Mouse (Mus musculus) midbrain, embryonic 15.5 days (tissue): ENCODE measurements around the gene Setd1b. TPM values are rescaled to one million over a fixed set of nuclear protein-coding genes. Genes with fewer than 3 reads are reported as not detected.

ENCODE experiments used
- ATAC-seq: fragments of 200-750 bp; cut with Nextera tagmentation; replicated peaks from 2 replicates; pipeline ENCODE4 v1.8.0; 2017; ENCODE audit warnings: moderate TSS enrichment
- H3K27ac ChIP-seq: fragments of 300-500 bp; sonication (generic); 2 replicates; pipeline ENCODE4 v1.5.1; 2015; ENCODE audit warnings: mild to moderate bottlenecking, inconsistent platforms
- H3K27me3 ChIP-seq: fragments of 300-500 bp; sonication (generic); replicated peaks from 2 replicates; pipeline ENCODE4 v1.6.1; 2015; ENCODE audit warnings: inconsistent platforms
- H3K36me3 ChIP-seq: fragments of 300-500 bp; sonication (generic); replicated peaks from 2 replicates; pipeline ENCODE4 v1.6.1; 2015; ENCODE audit warnings: inconsistent platforms
- H3K4me1 ChIP-seq: fragments of 300-500 bp; sonication (generic); 2 replicates; pipeline ENCODE4 v1.6.1; 2015; ENCODE audit warnings: inconsistent platforms
- H3K4me2 ChIP-seq: fragments of 300-500 bp; sonication (generic); 2 replicates; pipeline ENCODE4 v1.6.1; 2015; ENCODE audit warnings: inconsistent platforms, mild to moderate bottlenecking, moderate library complexity
- H3K4me3 ChIP-seq: fragments of 300-500 bp; sonication (generic); 2 replicates; pipeline ENCODE4 v1.5.1; 2015; ENCODE audit warnings: mild to moderate bottlenecking, inconsistent platforms
- H3K9ac ChIP-seq: fragments of 300-500 bp; sonication (generic); 2 replicates; pipeline ENCODE4 v1.6.1; 2015; ENCODE audit warnings: mild to moderate bottlenecking, inconsistent platforms
- H3K9me3 ChIP-seq: fragments of 300-500 bp; sonication (generic); 2 replicates; pipeline ENCODE4 v1.6.1; 2016; ENCODE audit warnings: inconsistent platforms
- WGBS: fragments of 180-500 bp; shearing (Covaris S2); methylation state at CpG from one replicate; pipeline ENCODE4 v1.1.7; 2015; ENCODE audit warnings: mixed read lengths; 5-methylcytosine and 5-hydroxymethylcytosine counted together
- polyA plus RNA-seq: library from polyadenylated mRNA; unstranded; fragments of >200 nt; fragmentation: Nextera tagmentation; extraction: Ambion mirVana; gene quantifications from 2 replicates; pipeline ENCODE4 v1.2.1, GENCODE M21; 2015

Setd1b gene
- polyA plus RNA-seq, 1 experiment from 2014 or later = 12.2 TPM

- Histone ChIP-seq H3K4me2 (no peak overlapping the region), H3K27ac (no peak overlapping the region), H3K9ac (no peak overlapping the region), H3K4me3 (no peak overlapping the region), H3K4me1 (no peaks in the 10 kb centered on the region), H3K9me3 (no peaks in the 10 kb centered on the region), H3K36me3 (peaks cover 71% of the 10 kb centered on the region), H3K27me3 (no peaks in the 10 kb centered on the region)
- WGBS = 93% methylated on average over 15 of the region's 15 CpGs
- no peak for ATAC-seq
Observed at GRCm38 (mm10) chr5:123159866-123160265, 17.9 kb downstream of the Setd1b start.

GRCm38 (mm10) chr5:123160341-123160740 lies 18.3 kb downstream of the Setd1b start:
- Histone ChIP-seq H3K9me3 (no peaks in the 10 kb centered on the region), H3K27me3 (no peaks in the 10 kb centered on the region), H3K27ac (no peak overlapping the region), H3K9ac (no peak overlapping the region), H3K4me2 (no peak overlapping the region), H3K4me1 (no peaks in the 10 kb centered on the region), H3K36me3 (peaks cover 71% of the 10 kb centered on the region), H3K4me3 (no peak overlapping the region)
- ATAC-seq = no peak
- 92% methylated on average over 15 of the region's 15 CpGs for WGBS

DNA sequence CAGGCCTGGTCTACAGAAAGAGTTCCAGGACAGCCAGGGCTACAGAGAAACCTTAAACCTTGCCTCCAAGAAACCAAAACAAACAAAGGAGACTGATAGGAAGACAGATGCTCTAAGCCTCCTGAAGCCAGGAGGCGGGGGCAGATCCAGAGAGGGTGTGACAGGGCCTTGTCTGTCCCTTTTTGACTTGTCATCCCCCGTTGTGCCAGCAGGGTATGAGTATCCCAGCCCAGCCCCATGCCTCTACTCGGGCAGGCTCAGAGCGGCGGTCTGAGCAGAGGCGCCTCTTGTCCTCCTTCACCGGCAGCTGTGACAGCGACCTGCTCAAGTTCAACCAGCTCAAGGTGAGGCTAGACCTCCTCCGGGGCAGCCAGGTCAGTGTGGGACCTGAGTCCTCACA lies 20.9 kb downstream of the Setd1b start:
- Histone ChIP-seq H3K9ac (no peak overlapping the region), H3K4me1 (no peaks in the 10 kb centered on the region), H3K9me3 (no peaks in the 10 kb centered on the region), H3K27me3 (no peaks in the 10 kb centered on the region), H3K4me2 (no peak overlapping the region), H3K36me3 (peaks cover 75% of the 10 kb centered on the region), H3K27ac (no peak overlapping the region), H3K4me3 (no peak overlapping the region)
- WGBS = 83% methylated on average over 9 of the region's 9 CpGs
- no peak for ATAC-seq

DNA sequence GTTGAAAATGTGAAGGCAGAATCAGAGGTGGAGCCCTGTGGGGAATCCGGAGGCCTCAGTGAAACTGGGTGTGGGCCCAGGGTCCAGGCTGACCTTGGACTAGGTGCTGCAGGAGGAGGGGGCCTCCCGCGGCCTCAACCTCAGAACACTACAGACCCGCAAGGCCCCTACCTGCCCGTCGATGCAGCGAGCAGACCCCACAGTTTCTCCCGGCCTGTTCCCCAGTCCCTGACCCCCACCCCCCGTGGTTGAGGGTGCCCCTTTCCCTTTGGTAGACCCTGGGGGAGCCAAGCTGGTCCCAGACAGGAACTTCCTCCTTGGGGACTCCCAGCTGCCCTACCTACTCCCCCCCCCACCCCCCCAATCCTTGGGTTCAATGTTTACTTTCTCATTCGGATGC lies 24.4 kb downstream of the Setd1b start:
- 93% methylated on average over 10 of the region's 10 CpGs for WGBS
- Histone ChIP-seq H3K4me1 (no peaks in the 10 kb centered on the region), H3K27ac (no peak overlapping the region), H3K36me3 (peaks cover 43% of the 10 kb centered on the region), H3K9me3 (no peaks in the 10 kb centered on the region), H3K9ac (no peak overlapping the region), H3K27me3 (no peaks in the 10 kb centered on the region), H3K4me2 (no peak overlapping the region), H3K4me3 (no peak overlapping the region)
- ATAC-seq = no peak

DNA sequence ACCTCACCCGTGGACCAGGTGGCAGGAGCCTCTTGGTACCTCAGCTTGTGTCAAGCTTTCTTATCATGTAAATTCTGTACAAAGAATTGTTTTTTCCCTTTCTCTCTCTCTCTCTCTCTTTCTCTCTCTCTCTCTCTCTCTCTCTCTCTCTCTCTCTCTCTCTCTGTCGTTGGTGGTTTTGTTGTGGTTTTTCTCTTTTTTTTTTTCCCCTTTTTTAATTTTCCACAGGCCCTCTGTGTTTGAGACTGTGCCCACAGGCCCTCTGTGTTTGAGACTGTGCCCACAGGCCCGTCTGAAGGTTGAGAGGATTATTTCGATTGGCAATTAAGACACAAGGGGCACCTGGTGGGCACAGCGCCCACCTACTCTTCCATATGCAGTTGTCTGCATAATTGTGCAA lies 25.6 kb downstream of the Setd1b start:
- Histone ChIP-seq H3K27me3 (no peaks in the 10 kb centered on the region), H3K4me3 (no peak overlapping the region), H3K4me2 (no peak overlapping the region), H3K9me3 (no peaks in the 10 kb centered on the region), H3K4me1 (no peaks in the 10 kb centered on the region), H3K27ac (peak overlapping the region; percentile 34; the same call in 1 of the 2 replicates), H3K36me3 (peaks cover 34% of the 10 kb centered on the region), H3K9ac (no peak overlapping the region)
- 66% methylated on average over 5 of the region's 5 CpGs for WGBS
- no peak for ATAC-seq

GRCm38 (mm10) chr5:123169284-123169683 lies 27.3 kb downstream of the Setd1b start, which contains the start of gene Psmd9:
Gene Psmd9 (plus strand): TSS chr5:123169413.
- no peak for ATAC-seq
- no peaks in the 10 kb centered on the region for H3K4me1 ChIP-seq
- no peaks in the 10 kb centered on the region for H3K9me3 ChIP-seq
- peaks cover 17% of the 10 kb centered on the region; the same call in 1 of the 2 replicates for H3K36me3 ChIP-seq
- no peaks in the 10 kb centered on the region for H3K27me3 ChIP-seq
- H3K9ac ChIP-seq = no peak within 1 kb of the TSS
- H3K4me2 ChIP-seq = no peak within 1 kb of the TSS
- 86% methylated on average over 5 of the region's 5 CpGs for WGBS
- no peak within 1 kb of the TSS for H3K4me3 ChIP-seq
- no peak within 1 kb of the TSS for H3K27ac ChIP-seq

DNA sequence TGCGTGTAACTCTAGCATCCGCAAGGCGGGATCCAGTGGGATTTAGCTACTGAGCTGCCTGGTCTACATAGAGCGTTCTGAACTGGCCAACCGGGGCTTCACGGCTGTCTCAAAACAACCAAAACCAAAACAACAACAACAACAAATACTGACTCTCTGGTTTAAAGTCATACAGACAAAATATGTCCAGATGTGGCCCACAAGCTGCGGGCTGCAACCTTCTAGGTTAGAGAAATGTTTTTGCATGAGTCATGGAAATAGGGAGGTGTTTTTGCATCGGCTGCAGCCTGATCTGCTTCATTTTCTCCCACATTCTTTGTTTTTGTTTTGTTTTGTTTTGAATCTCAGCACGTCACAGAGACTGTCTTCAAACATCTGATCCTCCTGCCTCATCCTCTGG lies 28.4 kb downstream of the Setd1b start:
- ATAC-seq = no peak
- Histone ChIP-seq H3K9me3 (no peaks in the 10 kb centered on the region), H3K27me3 (no peaks in the 10 kb centered on the region), H3K27ac (no peak overlapping the region), H3K9ac (no peak overlapping the region), H3K4me3 (no peak overlapping the region), H3K4me2 (no peak overlapping the region), H3K4me1 (no peaks in the 10 kb centered on the region), H3K36me3 (peaks cover 13% of the 10 kb centered on the region; the same call in 1 of the 2 replicates)
- 76% methylated on average over 9 of the region's 9 CpGs for WGBS

- Histone ChIP-seq H3K4me1 (no peaks in the 10 kb centered on the region), H3K4me3 (no peak overlapping the region), H3K4me2 (peak overlapping the region; percentile 20; the same call in 1 of the 2 replicates), H3K9me3 (no peaks in the 10 kb centered on the region), H3K27ac (no peak overlapping the region), H3K36me3 (peaks cover 2% of the 10 kb centered on the region; the same call in 1 of the 2 replicates), H3K9ac (no peak overlapping the region), H3K27me3 (no peaks in the 10 kb centered on the region)
- ATAC-seq = peak; percentile 67
- WGBS = 12% methylated on average over 22 of the region's 22 CpGs
Observed at GRCm38 (mm10) chr5:123171646-123172350, 29.8 kb downstream of the Setd1b start.

DNA sequence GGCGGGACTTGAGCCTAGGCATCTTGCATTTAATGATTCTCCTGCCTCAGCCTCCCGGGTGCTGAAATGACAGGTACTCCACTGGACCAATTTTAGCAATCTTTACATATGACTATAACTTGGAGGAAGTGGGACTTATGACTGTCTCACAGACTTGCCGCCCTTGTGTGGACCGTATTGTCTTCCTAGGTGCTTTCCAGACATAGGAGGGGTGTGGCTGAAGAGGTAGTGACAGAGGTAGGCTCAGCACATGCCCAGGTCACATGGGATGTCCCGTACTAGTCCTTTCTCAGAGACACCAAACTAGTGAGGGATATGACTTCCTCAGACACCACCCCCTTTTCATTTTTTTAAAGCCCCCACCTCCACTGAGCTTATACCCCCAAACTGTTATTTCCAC lies 36.8 kb downstream of the Setd1b start:
- H3K4me2 ChIP-seq = no peak overlapping the region
- no peaks in the 10 kb centered on the region for H3K4me1 ChIP-seq
- H3K9me3 ChIP-seq = no peaks in the 10 kb centered on the region
- no peak overlapping the region for H3K4me3 ChIP-seq
- no peaks in the 10 kb centered on the region for H3K36me3 ChIP-seq
- 90% methylated on average over 5 of the region's 5 CpGs for WGBS
- no peaks in the 10 kb centered on the region for H3K27me3 ChIP-seq
- ATAC-seq = no peak
- H3K27ac ChIP-seq = no peak overlapping the region
- H3K9ac ChIP-seq = no peak overlapping the region

DNA sequence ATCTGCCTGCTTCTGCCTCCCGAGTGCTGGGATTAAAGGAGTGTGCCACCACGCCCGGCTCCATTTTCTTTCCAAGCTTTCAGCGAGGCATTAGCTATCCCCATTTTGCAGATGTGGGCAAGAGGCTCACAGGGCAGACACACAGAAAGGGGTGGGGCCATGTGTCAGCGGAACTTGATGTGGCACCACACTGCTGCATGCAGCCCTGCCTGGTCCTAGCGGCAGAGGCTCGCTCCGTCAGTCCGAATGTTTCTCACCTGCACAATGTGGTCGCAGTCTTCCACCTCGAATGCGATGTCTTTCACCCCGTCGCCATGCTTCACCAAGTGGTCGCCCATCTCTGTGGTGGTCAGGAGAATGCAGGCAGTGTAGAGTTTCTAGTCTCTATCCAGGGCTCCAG lies 38.4 kb downstream of the Setd1b start:
- H3K27ac ChIP-seq = no peak overlapping the region
- no peak for ATAC-seq
- H3K36me3 ChIP-seq = no peaks in the 10 kb centered on the region
- H3K4me1 ChIP-seq = no peaks in the 10 kb centered on the region
- H3K9ac ChIP-seq = no peak overlapping the region
- no peaks in the 10 kb centered on the region for H3K9me3 ChIP-seq
- H3K27me3 ChIP-seq = no peaks in the 10 kb centered on the region
- 92% methylated on average over 15 of the region's 15 CpGs for WGBS
- H3K4me2 ChIP-seq = no peak overlapping the region
- H3K4me3 ChIP-seq = no peak overlapping the region

GRCm38 (mm10) chr5:123181536-123181935 lies 39.5 kb downstream of the Setd1b start:
- WGBS = 67% methylated on average over 6 of the region's 6 CpGs

DNA sequence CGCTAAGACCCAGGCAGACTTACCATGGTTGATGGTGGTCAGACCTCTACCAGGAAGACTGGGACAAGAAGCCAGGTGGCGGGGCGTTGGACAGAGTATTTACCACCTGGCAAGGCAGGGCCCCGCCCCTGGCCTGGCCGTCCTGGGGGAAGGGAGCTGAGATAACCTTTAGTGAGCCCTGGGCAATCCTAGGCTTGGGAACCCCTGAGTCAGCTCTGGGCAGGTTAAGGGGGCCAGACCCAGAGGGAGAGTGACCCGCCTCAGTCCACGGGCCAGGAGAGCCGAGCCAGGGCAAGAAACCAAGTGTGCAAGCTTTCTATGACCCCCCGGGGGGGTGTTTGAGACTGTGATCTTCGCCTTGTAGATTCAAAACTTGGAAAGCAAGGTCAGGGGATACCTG lies 40.7 kb downstream of the Setd1b start, which contains the start of gene Hpd:
TSS of gene Hpd (minus strand) at position 77 of the 400 bp plus-strand sequence.
- Histone ChIP-seq H3K9me3 (no peaks in the 10 kb centered on the region), H3K4me3 (no peak within 1 kb of the TSS), H3K9ac (no peak within 1 kb of the TSS), H3K4me1 (no peaks in the 10 kb centered on the region), H3K27me3 (no peaks in the 10 kb centered on the region), H3K4me2 (no peak within 1 kb of the TSS), H3K27ac (no peak within 1 kb of the TSS), H3K36me3 (no peaks in the 10 kb centered on the region)
- 86% methylated on average over 10 of the region's 10 CpGs for WGBS
- ATAC-seq = no peak

More at GRCm38 (mm10) chr5:123181536-123181935, 39.5 kb downstream of the Setd1b start:
- no peak overlapping the region for H3K27ac ChIP-seq
- H3K27me3 ChIP-seq = no peaks in the 10 kb centered on the region
- no peaks in the 10 kb centered on the region for H3K4me1 ChIP-seq
- no peak overlapping the region for H3K4me2 ChIP-seq
- no peaks in the 10 kb centered on the region for H3K36me3 ChIP-seq
- no peak overlapping the region for H3K9ac ChIP-seq
- no peak overlapping the region for H3K4me3 ChIP-seq
- H3K9me3 ChIP-seq = no peaks in the 10 kb centered on the region
- ATAC-seq = no peak

DNA sequence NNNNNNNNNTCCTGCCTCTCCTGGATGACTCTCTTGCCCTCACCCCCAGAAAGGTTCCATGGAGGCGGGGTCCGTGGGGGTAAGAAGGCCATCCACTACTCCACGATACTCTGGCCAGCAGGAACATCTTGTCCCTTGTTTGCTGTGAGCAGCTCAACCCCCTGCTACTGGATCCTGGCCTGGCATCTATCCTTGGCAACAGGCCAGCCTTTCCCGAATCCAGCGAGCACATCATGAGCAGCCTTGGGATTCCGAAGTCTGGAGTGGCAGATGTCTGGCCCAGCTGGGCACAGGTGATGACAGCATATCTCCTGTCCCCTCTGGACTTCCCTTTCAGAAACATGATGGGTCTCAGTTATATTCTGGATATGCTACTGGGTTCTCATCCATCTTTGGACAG lies 44.0 kb downstream of the Setd1b start:
- Histone ChIP-seq H3K9me3 (no peaks in the 10 kb centered on the region), H3K4me1 (no peaks in the 10 kb centered on the region), H3K9ac (no peak overlapping the region), H3K36me3 (no peaks in the 10 kb centered on the region), H3K27me3 (no peaks in the 10 kb centered on the region), H3K27ac (no peak overlapping the region), H3K4me2 (no peak overlapping the region), H3K4me3 (no peak overlapping the region)
- no peak for ATAC-seq
- 71% methylated on average over 6 of the region's 6 CpGs for WGBS
